Mouse (Mus musculus) ES-Bruce4 (cell line): ENCODE measurements around the gene Mcm7. TPM values are rescaled to one million over a fixed set of nuclear protein-coding genes. Genes with fewer than 3 reads are reported as not detected.
"Not testable (repeated sequence)": the region's sequence is repeated elsewhere in the genome, so short reads cannot be mapped to it uniquely, and the experiment has no call there.

ENCODE experiments used
- H3K27ac ChIP-seq: 2 replicates; pipeline ENCODE4 v1.5.1; 2012; ENCODE audit warnings: low read length, inconsistent platforms; ENCODE audit not compliant: insufficient read depth
- H3K27me3 ChIP-seq: 2 replicates; pipeline ENCODE4 v1.6.1; 2012; ENCODE audit warnings: mild to moderate bottlenecking, low read length, inconsistent platforms; ENCODE audit not compliant: control insufficient read depth, poor library complexity, insufficient read depth, severe bottlenecking
- H3K36me3 ChIP-seq: 2 replicates; pipeline ENCODE4 v1.6.1; 2012; ENCODE audit warnings: inconsistent platforms, mild to moderate bottlenecking, low read length, moderate library complexity; ENCODE audit not compliant: control insufficient read depth, poor library complexity, insufficient read depth, severe bottlenecking
- H3K4me1 ChIP-seq: one replicate; pipeline ENCODE4 v1.8.1; 2011; ENCODE audit warnings: low read length; ENCODE audit not compliant: control insufficient read depth, insufficient read depth
- H3K4me3 ChIP-seq: 2 replicates; pipeline ENCODE4 v1.5.1; 2011; ENCODE audit warnings: low read depth, mild to moderate bottlenecking, low read length
- H3K9ac ChIP-seq: 2 replicates; pipeline ENCODE4 v1.6.1; 2012; ENCODE audit warnings: low read depth, mild to moderate bottlenecking, inconsistent platforms; ENCODE audit not compliant: poor library complexity, severe bottlenecking
- H3K9me3 ChIP-seq: replicated peaks from 2 replicates; pipeline ENCODE4 v1.6.1; 2012; ENCODE audit warnings: mild to moderate bottlenecking, low read length, inconsistent platforms; ENCODE audit not compliant: control insufficient read depth, poor library complexity, insufficient read depth, severe bottlenecking
- CTCF ChIP-seq: IDR thresholded peaks from one replicate; pipeline ENCODE4 v1.8.1; 2011; ENCODE audit warnings: low read depth, low read length
- EP300 ChIP-seq: IDR thresholded peaks from 2 replicates; pipeline ENCODE4 v1.6.1; 2011; ENCODE audit warnings: low read depth, low read length; ENCODE audit not compliant: insufficient read depth
- POLR2A ChIP-seq: IDR thresholded peaks from one replicate; pipeline ENCODE4 v1.8.1; 2011; ENCODE audit warnings: low read length; ENCODE audit not compliant: insufficient read depth
- polyA plus RNA-seq: library from polyadenylated mRNA; stranded (reverse); fragments of >200 nt; gene quantifications from 2 replicates; pipeline ENCODE4 v1.2.4, GENCODE M21; 2011; ENCODE audit warnings: low read depth; ENCODE audit not compliant: missing spikeins, insufficient read depth, insufficient read length

Gene Mcm7
- polyA plus RNA-seq = 298 and 304 TPM in 2 replicates

GRCm38 (mm10) chr5:138171695-138172491 lies at the start of gene Mcm7, which contains the start of gene Ap4m1:
TSS of gene Mcm7 (minus strand) at chr5:138172422.
TSS of gene Ap4m1 (plus strand) at chr5:138172002.
- H3K4me3 ChIP-seq = peak within 1 kb of the TSS; percentile 94
- no peaks in the 10 kb centered on the region for H3K27me3 ChIP-seq
- no peaks in the 10 kb centered on the region for H3K9me3 ChIP-seq
- peak within 1 kb of the TSS; percentile 77 for H3K27ac ChIP-seq
- H3K9ac ChIP-seq = peak within 1 kb of the TSS; percentile 94
- H3K4me1 ChIP-seq = peaks cover 2% of the 10 kb centered on the region
- TF ChIP-seq POLR2A (peak; percentile 71), CTCF (no peak)
- peaks cover 32% of the 10 kb centered on the region for H3K36me3 ChIP-seq

GRCm38 (mm10) chr5:138219864-138220263 lies 47.6 kb upstream of the Mcm7 start:
- Histone ChIP-seq H3K4me1 (no peaks in the 10 kb centered on the region), H3K4me3 (no peak overlapping the region), H3K9ac (no peak overlapping the region), H3K27ac (no peak overlapping the region), H3K36me3 (no peaks in the 10 kb centered on the region), H3K9me3 (peaks cover 25% of the 10 kb centered on the region), H3K27me3 (no peaks in the 10 kb centered on the region)
- TF ChIP-seq POLR2A = no peak

GRCm38 (mm10) chr5:138216632-138217031 lies 44.4 kb upstream of the Mcm7 start:
- not testable (repeated sequence) for H3K9ac ChIP-seq
- peaks cover 33% of the 10 kb centered on the region for H3K9me3 ChIP-seq

GRCm38 (mm10) chr5:138207873-138208272 lies 35.7 kb upstream of the Mcm7 start:
- Histone ChIP-seq H3K36me3 (no peaks in the 10 kb centered on the region), H3K9me3 (peaks cover 17% of the 10 kb centered on the region), H3K4me3 (no peak overlapping the region), H3K9ac (no peak overlapping the region), H3K4me1 (no peaks in the 10 kb centered on the region), H3K27me3 (no peaks in the 10 kb centered on the region), H3K27ac (no peak overlapping the region)
- TF ChIP-seq EP300 (no peak), CTCF (no peak), POLR2A (no peak)

More at GRCm38 (mm10) chr5:138216632-138217031, 44.4 kb upstream of the Mcm7 start:
- H3K27ac ChIP-seq, H3K36me3 ChIP-seq, H3K27me3 ChIP-seq, H3K4me3 ChIP-seq, H3K4me1 ChIP-seq: not testable (repeated sequence)

GRCm38 (mm10) chr5:138207253-138207652 lies 35.0 kb upstream of the Mcm7 start:
- H3K4me3 ChIP-seq = no peak overlapping the region
- no peak overlapping the region for H3K27ac ChIP-seq
- H3K27me3 ChIP-seq = no peaks in the 10 kb centered on the region
- no peaks in the 10 kb centered on the region for H3K36me3 ChIP-seq
- no peak for TF ChIP-seq POLR2A
- no peak for TF ChIP-seq EP300
- no peak overlapping the region for H3K9ac ChIP-seq
- H3K4me1 ChIP-seq = no peaks in the 10 kb centered on the region
- H3K9me3 ChIP-seq = peaks cover 14% of the 10 kb centered on the region

GRCm38 (mm10) chr5:138202086-138202485 lies 29.9 kb upstream of the Mcm7 start:
- Histone ChIP-seq H3K4me1 (no peaks in the 10 kb centered on the region), H3K27ac (no peak overlapping the region), H3K9me3 (peaks cover 14% of the 10 kb centered on the region), H3K9ac (no peak overlapping the region), H3K27me3 (no peaks in the 10 kb centered on the region), H3K36me3 (no peaks in the 10 kb centered on the region), H3K4me3 (no peak overlapping the region)
- TF ChIP-seq EP300 = no peak
- TF ChIP-seq POLR2A = no peak
- no peak for TF ChIP-seq CTCF
